9 mouse cellular contexts compared by ENCODE assay signal in the genomic region with DNA sequence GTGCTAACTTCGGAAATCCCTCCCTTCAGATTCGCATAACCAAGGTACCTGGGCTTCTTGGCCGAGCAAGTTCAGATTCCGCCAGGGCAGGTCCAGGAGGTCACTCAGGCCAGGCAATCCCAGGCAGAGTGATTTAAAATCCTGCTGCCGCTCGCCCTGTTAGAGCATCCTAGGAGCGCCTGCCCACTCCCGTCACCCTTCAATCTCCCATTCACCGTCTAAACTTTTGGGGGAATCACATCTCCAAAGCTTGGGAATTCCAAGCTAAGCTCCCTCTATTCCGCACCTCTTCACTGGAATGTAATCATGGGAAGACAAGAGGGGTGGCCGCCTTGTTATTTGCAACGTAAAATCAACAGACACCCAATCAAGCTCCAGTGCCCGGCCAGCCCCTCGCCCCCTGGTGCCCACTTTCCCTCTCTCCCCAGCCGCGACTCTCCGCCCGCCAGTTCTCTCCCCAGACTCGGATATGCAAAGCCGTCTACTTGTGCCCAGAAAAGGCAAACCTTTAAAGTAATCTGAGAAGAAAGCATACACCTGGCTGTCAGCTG. TPM values are rescaled to one million over a fixed set of nuclear protein-coding genes. Genes with fewer than 3 reads are reported as not detected.
DNase-seq lines count a peak whose midpoint lies in the region; ATAC-seq and TF ChIP-seq lines count a peak whose summit lies in the region.
"Had no signal": no experiment of that assay in that cellular context is flagged by ENCODE, and none has a peak within 500 bp of the region (broad histone marks: within the 10 kb centered on the region; RNA-seq: fewer than 3 reads in every experiment).

No protein-coding gene starts in this region.

- WGBS in hindbrain, embryonic 12.5 days, result under 1% methylated on average over 20 of the region's 20 CpGs
- WGBS in stomach, postnatal 0 days, result under 1% methylated on average over 20 of the region's 20 CpGs

- peak overlapping the region; percentile 56 for H3K4me3 ChIP-seq in hindbrain, embryonic 12.5 days
- H3K4me3 ChIP-seq in stomach, postnatal 0 days (ENCODE audit: low read depth, low read length), result peak overlapping the region; percentile 48

- H3K4me2 ChIP-seq in hindbrain, embryonic 12.5 days (replicated peaks), result peak overlapping the region; percentile 98
- H3K4me2 ChIP-seq in stomach, postnatal 0 days (replicated peaks; ENCODE audit: low read depth), result peak overlapping the region; percentile 95

- no peaks in the 10 kb centered on the region for H3K36me3 ChIP-seq in hindbrain, embryonic 12.5 days
- no peaks in the 10 kb centered on the region for H3K36me3 ChIP-seq in stomach, postnatal 0 days (ENCODE audit: control insufficient read depth, insufficient read depth, low read length)

- H3K9me3 ChIP-seq in hindbrain, embryonic 12.5 days (replicated peaks), result no peaks in the 10 kb centered on the region
- no peaks in the 10 kb centered on the region for H3K9me3 ChIP-seq in stomach, postnatal 0 days (ENCODE audit: control insufficient read depth, low read length)

- peak; percentile 15 to 41 for DNase-seq in layer of hippocampus, postnatal 10 days (ENCODE audit: low spot score in 2 of 2)
- no peak for DNase-seq in layer of hippocampus, postnatal 25 days (ENCODE audit: extremely low spot score in 1 of 2, low spot score in 1 of 2)
- peak; percentile 41 for DNase-seq in embryo, embryonic 11 days
- DNase-seq in mesoderm, embryonic 11.5 days (ENCODE audit: low read depth, low spot score), result peak; percentile 26
- no peak for DNase-seq in stomach, postnatal 0 days (ENCODE audit: low spot score)
- no peak for DNase-seq in thymus, postnatal 14 days

- TF ChIP-seq EP300 in stomach, postnatal 0 days (optimal IDR thresholded peaks at IDR 0.05), result no peak

- peak; percentile 17; the same call in 1 of the 2 replicates for ATAC-seq in hindbrain, embryonic 12.5 days (ENCODE audit: low FRiP score)
- no peak for ATAC-seq in stomach, postnatal 0 days (ENCODE audit: low FRiP score, low TSS enrichment)
- no peak for ATAC-seq in CD4-positive, CD25-positive, alpha-beta regulatory T cell, adult 4 months

- H3K4me1 ChIP-seq in hindbrain, embryonic 12.5 days, result peaks cover 28% of the 10 kb centered on the region
- H3K4me1 ChIP-seq in stomach, postnatal 0 days (replicated peaks; ENCODE audit: control insufficient read depth, insufficient read depth), result no peaks in the 10 kb centered on the region

- H3K9ac ChIP-seq in hindbrain, embryonic 12.5 days, result peak overlapping the region; percentile 58
- peak overlapping the region; percentile 35 for H3K9ac ChIP-seq in stomach, postnatal 0 days (ENCODE audit: low read length)

- H3K27ac ChIP-seq in hindbrain, embryonic 12.5 days, result no peak overlapping the region
- no peak overlapping the region for H3K27ac ChIP-seq in stomach, postnatal 0 days (replicated peaks)

- H3K27me3 ChIP-seq in hindbrain, embryonic 12.5 days, result peaks cover 50% of the 10 kb centered on the region
- peaks cover 9% of the 10 kb centered on the region; the same call in 1 of the 2 replicates for H3K27me3 ChIP-seq in stomach, postnatal 0 days (ENCODE audit: control insufficient read depth, insufficient read depth, low read length)

- peak; percentile 30 for TF ChIP-seq CTCF in stomach, postnatal 0 days (IDR thresholded peaks at IDR 0.05; ENCODE audit: low read depth)

RNA-seq across cellular contexts. Expression of gene Grm8, which starts 0.7 kb away (rescaled TPM):
- 1 to 10 TPM; 7.9 to 9.8 TPM for total RNA-seq in layer of hippocampus, postnatal 10 days (2021)
- total RNA-seq in layer of hippocampus, postnatal 25 days (2021), result 1 to 10 TPM; 6.2 to 8.5 TPM
- 3.1 and 4.4 TPM in 2 replicates for polyA plus RNA-seq in hindbrain, embryonic 12.5 days (2016; fragmentation: Nextera tagmentation; extraction: Ambion mirVana)
- polyA plus RNA-seq in stomach, postnatal 0 days (2015; fragmentation: Nextera tagmentation; extraction: Ambion mirVana), result 0.15 and 0.22 TPM in 2 replicates
- polyA plus RNA-seq in CD4-positive, CD25-positive, alpha-beta regulatory T cell, adult 4 months (2017; shearing (Covaris generic)), result under 1 TPM in 1 of 2 experiments, not detected in 1; 0.51 TPM
- total RNA-seq: common myeloid progenitor, adult 5-6 weeks had no signal

Comparison
In these comparisons a context has a peak if more than half of its experiments do, and no peak if none do; other contexts are left out.
1. DNase-seq: peak in layer of hippocampus, postnatal 10 days (2 of 2), embryo, embryonic 11 days (single experiment) and mesoderm, embryonic 11.5 days (single experiment); none in layer of hippocampus, postnatal 25 days (0 of 2), stomach, postnatal 0 days (single experiment) and thymus, postnatal 14 days (single experiment).